Mouse (Mus musculus) MEL (cell line): ENCODE data around the gene Rfx4.

Experiments
- CTCF ChIP-seq, 3 experiments: IDR thresholded peaks in 2 of 3; conservative IDR thresholded peaks in 1 of 3; 2 replicates each; pipeline ENCODE4 v1.5.1; 2011 to 2012; ENCODE audit warnings: low read length in 3 of 3, low read depth in 2 of 3, mild to moderate bottlenecking in 2 of 3, improper control_type of control experiment in 1 of 3, inconsistent platforms in 1 of 3, mixed read lengths in 1 of 3, moderate library complexity in 1 of 3; ENCODE audit not compliant: control insufficient read depth in 1 of 3, insufficient read depth in 1 of 3, poor library complexity in 1 of 3, severe bottlenecking in 1 of 3
- HCFC1 ChIP-seq: IDR thresholded peaks from 2 replicates; pipeline ENCODE4 v1.6.1; 2012; ENCODE audit warnings: low read depth, mild to moderate bottlenecking, inconsistent platforms, low read length, improper control_type of control experiment, moderate library complexity
- JUND ChIP-seq: IDR thresholded peaks from 2 replicates; pipeline ENCODE4 v1.6.1; 2011; ENCODE audit warnings: low read depth, mild to moderate bottlenecking, improper control_type of control experiment, low read length
- MXI1 ChIP-seq: IDR thresholded peaks from 2 replicates; pipeline ENCODE4 v1.6.1; 2011; ENCODE audit warnings: mild to moderate bottlenecking, low read depth, low read length, improper control_type of control experiment
- NRF1 ChIP-seq: IDR thresholded peaks from 2 replicates; pipeline ENCODE4 v1.6.1; 2014; ENCODE audit warnings: low read depth, mild to moderate bottlenecking, inconsistent platforms, low read length, improper control_type of control experiment, moderate library complexity; ENCODE audit not compliant: poor library complexity, insufficient read depth, severe bottlenecking
- POLR2AphosphoS2 ChIP-seq: IDR thresholded peaks from 2 replicates; pipeline ENCODE4 v1.6.1; 2011; ENCODE audit warnings: low read length, improper control_type of control experiment
- RAD21 ChIP-seq: IDR thresholded peaks from 2 replicates; pipeline ENCODE4 v1.6.1; 2011; ENCODE audit warnings: mild to moderate bottlenecking, low read depth, low read length, improper control_type of control experiment
- TBP ChIP-seq: IDR thresholded peaks from 2 replicates; pipeline ENCODE4 v1.8.0; 2011; ENCODE audit warnings: low read depth, low read length, improper control_type of control experiment

DNA sequence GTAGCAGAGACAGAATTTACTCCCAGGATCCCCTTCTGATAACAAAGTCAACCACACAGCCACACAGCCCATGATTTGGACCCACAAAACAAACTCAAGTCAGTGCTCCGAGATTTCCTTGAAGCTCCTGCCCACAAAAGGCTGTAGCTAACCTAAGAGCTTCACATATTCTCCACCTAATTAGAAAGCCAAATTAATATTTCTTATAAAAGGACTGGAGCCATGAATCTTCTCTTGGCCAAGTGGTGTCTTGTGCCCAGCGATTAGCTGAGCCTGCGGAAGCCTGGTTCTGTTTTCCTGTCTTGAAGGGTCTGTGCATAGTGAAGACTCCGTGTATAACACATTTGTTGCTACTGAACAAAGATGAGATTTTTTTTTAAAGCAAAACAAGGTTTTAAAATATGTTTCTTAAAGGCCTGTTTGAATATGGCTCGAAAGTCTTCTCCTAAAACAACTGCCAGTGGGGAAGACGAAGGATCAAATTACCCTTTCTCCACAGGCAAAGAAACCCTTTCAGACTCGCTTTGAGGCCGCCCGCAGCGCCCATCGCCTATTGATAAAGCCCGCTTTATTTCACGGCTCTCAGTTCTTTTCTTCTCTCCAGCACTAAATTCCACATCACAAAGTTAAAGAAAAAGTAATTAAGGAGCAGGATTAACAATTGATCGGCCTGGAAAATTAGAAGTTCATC, 103.1 kb downstream of the Rfx4 start:
- no peak for TF ChIP-seq POLR2AphosphoS2
- TF ChIP-seq CTCF (IDR thresholded peaks at IDR 0.05 in 2 of 3, conservative IDR thresholded peaks at IDR 0.05 in 1 of 3; ENCODE audit: control insufficient read depth in 1 of 3, insufficient read depth in 1 of 3, low read depth in 2 of 3, low read length in 3 of 3, poor library complexity in 1 of 3, severe bottlenecking in 1 of 3) = no peak
- TF ChIP-seq TBP = no peak
- no peak for TF ChIP-seq MXI1
- no peak for TF ChIP-seq RAD21
- no peak for TF ChIP-seq JUND
- no peak for TF ChIP-seq NRF1
- TF ChIP-seq HCFC1 = no peak
